Mouse (Mus musculus) ES-Bruce4 (cell line): ENCODE measurements around the gene Rab11fip3. TPM values are rescaled to one million over a fixed set of nuclear protein-coding genes. Genes with fewer than 3 reads are reported as not detected.

Source experiments
- H3K27ac ChIP-seq: 2 replicates; pipeline ENCODE4 v1.5.1; 2012; ENCODE audit warnings: low read length, inconsistent platforms; ENCODE audit not compliant: insufficient read depth
- H3K27me3 ChIP-seq: 2 replicates; pipeline ENCODE4 v1.6.1; 2012; ENCODE audit warnings: mild to moderate bottlenecking, low read length, inconsistent platforms; ENCODE audit not compliant: control insufficient read depth, poor library complexity, insufficient read depth, severe bottlenecking
- H3K36me3 ChIP-seq: 2 replicates; pipeline ENCODE4 v1.6.1; 2012; ENCODE audit warnings: inconsistent platforms, mild to moderate bottlenecking, low read length, moderate library complexity; ENCODE audit not compliant: control insufficient read depth, poor library complexity, insufficient read depth, severe bottlenecking
- H3K4me1 ChIP-seq: one replicate; pipeline ENCODE4 v1.8.1; 2011; ENCODE audit warnings: low read length; ENCODE audit not compliant: control insufficient read depth, insufficient read depth
- H3K4me3 ChIP-seq: 2 replicates; pipeline ENCODE4 v1.5.1; 2011; ENCODE audit warnings: low read depth, mild to moderate bottlenecking, low read length
- H3K9ac ChIP-seq: 2 replicates; pipeline ENCODE4 v1.6.1; 2012; ENCODE audit warnings: low read depth, mild to moderate bottlenecking, inconsistent platforms; ENCODE audit not compliant: poor library complexity, severe bottlenecking
- H3K9me3 ChIP-seq: replicated peaks from 2 replicates; pipeline ENCODE4 v1.6.1; 2012; ENCODE audit warnings: mild to moderate bottlenecking, low read length, inconsistent platforms; ENCODE audit not compliant: control insufficient read depth, poor library complexity, insufficient read depth, severe bottlenecking
- CTCF ChIP-seq: IDR thresholded peaks from one replicate; pipeline ENCODE4 v1.8.1; 2011; ENCODE audit warnings: low read depth, low read length
- EP300 ChIP-seq: IDR thresholded peaks from 2 replicates; pipeline ENCODE4 v1.6.1; 2011; ENCODE audit warnings: low read depth, low read length; ENCODE audit not compliant: insufficient read depth
- POLR2A ChIP-seq: IDR thresholded peaks from one replicate; pipeline ENCODE4 v1.8.1; 2011; ENCODE audit warnings: low read length; ENCODE audit not compliant: insufficient read depth
- polyA plus RNA-seq: library from polyadenylated mRNA; stranded (reverse); fragments of >200 nt; gene quantifications from 2 replicates; pipeline ENCODE4 v1.2.4, GENCODE M21; 2011; ENCODE audit warnings: low read depth; ENCODE audit not compliant: missing spikeins, insufficient read depth, insufficient read length

The Rab11fip3 gene
- polyA plus RNA-seq, 1 experiment = 27.5 TPM

- H3K9me3 ChIP-seq = no peaks in the 10 kb centered on the region
- TF ChIP-seq EP300 (no peak), POLR2A (no peak), CTCF (no peak)
- H3K4me1 ChIP-seq = no peaks in the 10 kb centered on the region
- no peaks in the 10 kb centered on the region for H3K36me3 ChIP-seq
- no peak overlapping the region for H3K4me3 ChIP-seq
- no peak overlapping the region for H3K9ac ChIP-seq
- H3K27me3 ChIP-seq = no peaks in the 10 kb centered on the region
- no peak overlapping the region for H3K27ac ChIP-seq
Measured at GRCm38 (mm10) chr17:26020848-26021347, 48.5 kb downstream of the Rab11fip3 start.

- Histone ChIP-seq H3K9me3 (no peaks in the 10 kb centered on the region), H3K36me3 (no peaks in the 10 kb centered on the region), H3K4me3 (no peak overlapping the region), H3K4me1 (no peaks in the 10 kb centered on the region), H3K27me3 (no peaks in the 10 kb centered on the region), H3K9ac (no peak overlapping the region), H3K27ac (no peak overlapping the region)
- no peak for TF ChIP-seq EP300
- no peak for TF ChIP-seq CTCF
- no peak for TF ChIP-seq POLR2A
Measured at GRCm38 (mm10) chr17:26018388-26018787, 51.0 kb downstream of the Rab11fip3 start.

DNA sequence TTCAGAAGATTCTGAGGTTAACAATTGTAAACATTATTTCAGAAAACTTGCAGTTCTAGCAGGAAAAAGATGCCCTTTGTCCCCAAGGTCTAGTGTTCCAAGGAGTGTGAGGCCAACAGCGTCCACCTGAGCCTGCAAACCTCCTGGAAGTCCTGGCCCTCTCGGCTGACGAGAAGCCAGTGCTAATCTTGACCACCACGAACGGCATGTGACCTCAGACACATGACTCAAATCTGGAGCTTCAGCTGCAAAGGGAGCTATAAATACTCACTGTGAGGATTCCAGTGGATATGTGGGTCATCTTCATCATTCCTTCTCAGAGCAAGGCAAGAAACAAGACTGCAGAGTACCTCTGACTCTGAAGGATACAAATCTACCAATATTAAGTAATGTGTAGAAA is 51.4 kb downstream of the Rab11fip3 start:
- TF ChIP-seq CTCF (no peak), POLR2A (no peak), EP300 (no peak)
- H3K27me3 ChIP-seq = no peaks in the 10 kb centered on the region
- H3K9ac ChIP-seq = no peak overlapping the region
- no peaks in the 10 kb centered on the region for H3K36me3 ChIP-seq
- no peaks in the 10 kb centered on the region for H3K9me3 ChIP-seq
- H3K27ac ChIP-seq = no peak overlapping the region
- H3K4me1 ChIP-seq = no peaks in the 10 kb centered on the region
- H3K4me3 ChIP-seq = no peak overlapping the region

DNA sequence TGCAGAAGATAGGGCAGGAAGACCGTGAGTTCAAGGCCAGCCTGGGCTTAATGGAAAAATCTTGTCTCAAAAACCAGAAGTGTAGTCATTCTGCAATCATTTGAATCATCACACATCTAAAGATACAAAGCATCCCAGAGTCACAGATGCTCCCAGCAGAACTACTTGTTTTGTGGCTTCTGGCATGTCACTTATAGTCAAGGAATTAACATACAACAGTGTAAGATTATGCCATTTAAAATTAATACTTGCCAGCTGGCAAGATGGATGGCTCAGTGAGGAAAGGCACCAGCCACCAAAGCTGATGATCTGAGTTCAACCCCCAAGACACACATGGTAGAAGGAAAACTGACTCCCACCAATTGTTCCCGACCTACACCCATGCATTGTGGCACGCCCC is 52.3 kb downstream of the Rab11fip3 start:
- no peak overlapping the region for H3K27ac ChIP-seq
- no peak for TF ChIP-seq EP300
- no peak for TF ChIP-seq CTCF
- TF ChIP-seq POLR2A = no peak
- H3K27me3 ChIP-seq = no peaks in the 10 kb centered on the region
- H3K9ac ChIP-seq = no peak overlapping the region
- H3K4me1 ChIP-seq = no peaks in the 10 kb centered on the region
- no peaks in the 10 kb centered on the region for H3K36me3 ChIP-seq
- no peak overlapping the region for H3K4me3 ChIP-seq
- no peaks in the 10 kb centered on the region for H3K9me3 ChIP-seq

GRCm38 (mm10) chr17:26013711-26014110 is 55.6 kb downstream of the Rab11fip3 start:
- Histone ChIP-seq H3K4me1 (peaks cover 4% of the 10 kb centered on the region), H3K4me3 (no peak overlapping the region), H3K27ac (no peak overlapping the region), H3K9me3 (no peaks in the 10 kb centered on the region), H3K9ac (no peak overlapping the region), H3K36me3 (no peaks in the 10 kb centered on the region), H3K27me3 (no peaks in the 10 kb centered on the region)
- no peak for TF ChIP-seq POLR2A
- TF ChIP-seq EP300 = no peak
- TF ChIP-seq CTCF = no peak

DNA sequence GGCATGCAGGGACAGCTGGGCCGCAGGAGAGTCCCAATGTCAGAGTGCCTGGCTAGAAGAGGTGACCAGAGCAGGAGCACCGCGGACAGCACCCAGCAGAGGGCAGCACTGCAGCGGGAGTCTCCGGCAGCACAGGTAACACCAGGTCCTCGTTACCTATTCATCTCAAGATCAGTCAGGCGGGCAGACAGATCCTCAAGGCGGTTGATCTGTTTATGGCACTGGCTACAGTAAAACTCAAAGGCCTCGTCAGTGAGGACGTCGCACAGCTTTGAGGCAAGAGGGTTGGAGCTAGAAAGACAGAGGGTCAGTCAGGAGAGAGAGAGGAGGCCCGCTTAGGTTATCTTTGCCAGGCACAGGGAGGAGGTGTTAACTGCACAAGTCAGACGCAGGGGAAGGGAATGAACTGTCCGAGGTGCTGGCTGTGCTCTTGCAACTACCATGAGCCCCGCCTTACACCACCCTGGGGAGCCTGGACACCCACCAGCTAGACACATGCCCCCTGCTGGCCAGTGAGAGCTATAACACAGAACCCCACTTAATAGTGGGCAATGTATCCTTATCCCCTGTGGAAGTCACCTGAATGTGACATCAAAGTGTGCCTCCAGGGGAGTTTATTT is 57.4 kb downstream of the Rab11fip3 start:
- Histone ChIP-seq H3K4me3 (no peak overlapping the region), H3K4me1 (peaks cover 7% of the 10 kb centered on the region), H3K9ac (no peak overlapping the region), H3K9me3 (no peaks in the 10 kb centered on the region), H3K27ac (no peak overlapping the region), H3K36me3 (no peaks in the 10 kb centered on the region), H3K27me3 (no peaks in the 10 kb centered on the region)
- TF ChIP-seq CTCF = peak; percentile 96
- TF ChIP-seq POLR2A = no peak
- TF ChIP-seq EP300 = no peak
